Mouse (Mus musculus) C2C12 (cell line): ENCODE measurements around the gene Scamp5.

Experiments
- CEBPB ChIP-seq: IDR thresholded peaks from one replicate; pipeline ENCODE4 v1.6.1; 2011; ENCODE audit warnings: low read depth, mild to moderate bottlenecking, control low read depth, moderate library complexity
- CTCF ChIP-seq: IDR thresholded peaks from one replicate; pipeline ENCODE4 v1.5.1; 2011; ENCODE audit not compliant: control insufficient read depth, insufficient read depth, insufficient read length
- FOSL1 ChIP-seq: IDR thresholded peaks from one replicate; pipeline ENCODE4 v1.8.0; 2011; ENCODE audit warnings: mild to moderate bottlenecking, low read length; ENCODE audit not compliant: poor library complexity, insufficient read depth, severe bottlenecking
- MAX ChIP-seq: IDR thresholded peaks from one replicate; pipeline ENCODE4 v1.6.1; 2011; ENCODE audit warnings: mild to moderate bottlenecking, control low read depth
- MYOD1 ChIP-seq: IDR thresholded peaks from one replicate; pipeline ENCODE4 v1.6.1; 2011; ENCODE audit warnings: low read depth; ENCODE audit not compliant: control insufficient read depth, insufficient read length
- MYOG ChIP-seq: IDR thresholded peaks from one replicate; pipeline ENCODE4 v1.6.1; 2011; ENCODE audit not compliant: control insufficient read depth, insufficient read length; ENCODE audit errors: extremely low read depth
- USF1 ChIP-seq: IDR thresholded peaks from one replicate; pipeline ENCODE4 v1.6.1; 2011; ENCODE audit warnings: low read depth, mild to moderate bottlenecking, control low read depth, moderate library complexity

DNA sequence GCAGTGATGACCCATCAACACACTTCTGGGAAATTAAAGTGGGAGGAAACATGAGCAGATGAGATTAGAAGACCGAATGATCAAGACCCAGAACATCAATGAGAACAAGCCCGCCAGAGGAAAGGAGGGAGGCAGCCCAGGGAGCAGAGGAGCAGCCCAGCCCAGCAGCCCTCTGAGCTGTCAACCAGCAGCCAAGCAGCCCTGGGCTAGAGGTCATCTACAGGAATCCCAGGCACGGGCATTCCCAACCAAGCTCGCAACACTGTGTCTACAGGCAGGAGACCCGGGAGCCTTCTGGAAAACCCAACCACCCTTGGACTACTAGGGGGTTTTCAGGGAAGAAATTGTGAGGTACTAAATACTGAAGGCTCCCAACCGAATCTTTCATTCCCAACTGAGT is 43.8 kb downstream of the Scamp5 start:
- TF ChIP-seq MYOG (no peak), CTCF (no peak), USF1 (no peak), FOSL1 (no peak), MAX (no peak), MYOD1 (no peak), CEBPB (no peak)
